Mouse (Mus musculus) stomach, postnatal 0 days (tissue): ENCODE results near the gene Haao. TPM values are rescaled to one million over a fixed set of nuclear protein-coding genes. Genes with fewer than 3 reads are reported as not detected.

Experiments used
- ATAC-seq: fragments of 200-750 bp; cut with Nextera tagmentation; 2 replicates; pipeline ENCODE4 v1.8.0; 2017; ENCODE audit not compliant: low FRiP score, low TSS enrichment
- DNase-seq: peaks from one replicate; pipeline ENCODE4 v3.0.0-alpha.2; 2016; ENCODE audit warnings: low spot score
- H3K27ac ChIP-seq: fragments of 300-500 bp; sonication (generic); replicated peaks from 2 replicates; pipeline ENCODE4 v1.5.1; 2014; ENCODE audit warnings: mild to moderate bottlenecking, control low read depth
- H3K27me3 ChIP-seq: fragments of 300-500 bp; sonication (generic); 2 replicates; pipeline ENCODE4 v1.6.1; 2014; ENCODE audit warnings: low read length; ENCODE audit not compliant: control insufficient read depth, insufficient read depth
- H3K36me3 ChIP-seq: fragments of 300-500 bp; sonication (generic); 2 replicates; pipeline ENCODE4 v1.6.1; 2014; ENCODE audit warnings: low read length, mixed read lengths; ENCODE audit not compliant: control insufficient read depth, insufficient read depth
- H3K4me1 ChIP-seq: fragments of 300-500 bp; sonication (generic); replicated peaks from 2 replicates; pipeline ENCODE4 v1.6.1; 2014; ENCODE audit warnings: antibody characterized with exemption; ENCODE audit not compliant: control insufficient read depth, insufficient read depth
- H3K4me2 ChIP-seq: fragments of 300-500 bp; sonication (generic); replicated peaks from 2 replicates; pipeline ENCODE4 v1.6.1; 2014; ENCODE audit warnings: low read depth, mild to moderate bottlenecking, control low read depth, moderate library complexity
- H3K4me3 ChIP-seq: fragments of 300-500 bp; sonication (generic); 2 replicates; pipeline ENCODE4 v1.5.1; 2014; ENCODE audit warnings: low read depth, low read length, control low read depth
- H3K9ac ChIP-seq: fragments of 300-500 bp; sonication (generic); 2 replicates; pipeline ENCODE4 v1.6.1; 2014; ENCODE audit warnings: mild to moderate bottlenecking, low read length, control low read depth, mixed read lengths
- H3K9me3 ChIP-seq: fragments of 300-500 bp; sonication (generic); 2 replicates; pipeline ENCODE4 v1.6.1; 2016; ENCODE audit warnings: low read length; ENCODE audit not compliant: control insufficient read depth
- CTCF ChIP-seq: IDR thresholded peaks from 2 replicates; pipeline ENCODE4 v1.5.1; 2016; ENCODE audit warnings: antibody characterized with exemption, low read depth, mild to moderate bottlenecking, moderate library complexity
- EP300 ChIP-seq: optimal IDR thresholded peaks from 2 replicates; pipeline ENCODE3; 2016; ENCODE audit warnings: antibody characterized with exemption
- WGBS: fragments of 180-500 bp; shearing (Covaris S2); extraction: QIAGEN DNeasy Blood & Tissue Kit; methylation state at CpG from one replicate; pipeline ENCODE4 v1.1.7; 2014; 5-methylcytosine and 5-hydroxymethylcytosine counted together
- polyA plus RNA-seq: library from polyadenylated mRNA; unstranded; fragments of >200 nt; fragmentation: Nextera tagmentation; extraction: Ambion mirVana; gene quantifications from 2 replicates; pipeline ENCODE4 v1.2.1, GENCODE M21; 2015

The Haao gene
- polyA plus RNA-seq, 1 experiment from 2014 or later = 0.13 TPM

DNA sequence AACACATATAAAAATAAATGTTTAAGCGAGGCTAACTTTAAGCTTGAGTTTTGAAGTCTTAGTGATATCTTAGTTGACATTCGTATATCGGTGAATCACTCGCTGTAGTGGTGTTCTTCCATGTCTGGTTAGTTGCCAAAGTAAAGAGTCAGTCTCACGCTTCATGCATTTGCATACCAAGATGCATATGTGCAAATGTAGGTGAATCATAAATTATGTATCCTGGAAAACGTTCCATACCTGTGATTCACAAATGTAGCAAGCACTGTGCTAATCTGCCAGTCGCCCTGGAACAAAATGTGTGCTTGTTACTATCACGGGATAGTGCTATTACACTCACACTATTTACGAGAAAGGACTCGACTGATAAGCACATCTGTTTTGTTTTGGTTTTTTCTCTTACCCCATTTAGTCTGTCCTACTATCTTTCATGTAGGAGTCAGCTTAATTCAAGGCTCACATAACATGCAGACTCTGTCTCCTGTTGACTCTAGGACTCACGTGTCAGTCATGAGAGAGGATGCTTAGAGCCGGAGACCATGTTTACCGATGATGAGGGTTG, 37.3 kb upstream of the Haao start:
- TF ChIP-seq CTCF = no peak
- TF ChIP-seq EP300 = no peak
- Histone ChIP-seq H3K27ac (no peak overlapping the region), H3K36me3 (no peaks in the 10 kb centered on the region), H3K4me2 (no peak overlapping the region), H3K9ac (no peak overlapping the region), H3K27me3 (no peaks in the 10 kb centered on the region), H3K4me1 (0 out of 2 replicates have a peak, but pooled peaks cover 5% of the 10 kb centered on the region), H3K4me3 (no peak overlapping the region), H3K9me3 (no peaks in the 10 kb centered on the region)
- DNase-seq (no peak), ATAC-seq (no peak)
- 63% methylated on average over 13 of the region's 13 CpGs for WGBS

GRCm38 (mm10) chr17:83882788-83883187, 35.0 kb upstream of the Haao start:
- 0 out of 2 replicates have a peak, but pooled peaks cover 3% of the 10 kb centered on the region for H3K4me1 ChIP-seq
- TF ChIP-seq CTCF = no peak
- TF ChIP-seq EP300 = no peak
- DNase-seq (no peak), ATAC-seq (no peak)
- H3K27me3 ChIP-seq = no peaks in the 10 kb centered on the region
- H3K4me3 ChIP-seq = no peak overlapping the region
- H3K4me2 ChIP-seq = no peak overlapping the region
- 88% methylated on average over 2 of the region's 2 CpGs for WGBS
- H3K36me3 ChIP-seq = no peaks in the 10 kb centered on the region
- no peaks in the 10 kb centered on the region for H3K9me3 ChIP-seq
- H3K27ac ChIP-seq = no peak overlapping the region
- no peak overlapping the region for H3K9ac ChIP-seq

- Histone ChIP-seq H3K9ac (no peak overlapping the region), H3K4me2 (no peak overlapping the region), H3K9me3 (no peaks in the 10 kb centered on the region), H3K36me3 (no peaks in the 10 kb centered on the region), H3K27me3 (no peaks in the 10 kb centered on the region), H3K27ac (no peak overlapping the region), H3K4me3 (no peak overlapping the region), H3K4me1 (no peaks in the 10 kb centered on the region)
- ATAC-seq = no peak
- 83% methylated on average over 3 of the region's 3 CpGs for WGBS
- DNase-seq = no peak
- TF ChIP-seq CTCF (no peak), EP300 (no peak)
Measured at GRCm38 (mm10) chr17:83881071-83881470, 33.3 kb upstream of the Haao start.

- Histone ChIP-seq H3K4me1 (no peaks in the 10 kb centered on the region), H3K9ac (no peak overlapping the region), H3K9me3 (no peaks in the 10 kb centered on the region), H3K4me2 (no peak overlapping the region), H3K4me3 (no peak overlapping the region), H3K27ac (no peak overlapping the region), H3K27me3 (no peaks in the 10 kb centered on the region), H3K36me3 (no peaks in the 10 kb centered on the region)
- DNase-seq (no peak), ATAC-seq (no peak)
- TF ChIP-seq CTCF = no peak
- no peak for TF ChIP-seq EP300
- WGBS = 48% methylated on average over 9 of the region's 9 CpGs
Measured at GRCm38 (mm10) chr17:83880174-83880710, 32.5 kb upstream of the Haao start.

- H3K9me3 ChIP-seq = no peaks in the 10 kb centered on the region
- no peak for ATAC-seq
- DNase-seq = no peak
- no peak for TF ChIP-seq CTCF
- no peak for TF ChIP-seq EP300
- no peak overlapping the region for H3K4me2 ChIP-seq
- no peak overlapping the region for H3K9ac ChIP-seq
- no peak overlapping the region for H3K27ac ChIP-seq
- 89% methylated on average over 6 of the region's 6 CpGs for whole genome bisulfite sequencing
- no peaks in the 10 kb centered on the region for H3K36me3 ChIP-seq
- no peaks in the 10 kb centered on the region for H3K27me3 ChIP-seq
- no peaks in the 10 kb centered on the region for H3K4me1 ChIP-seq
- H3K4me3 ChIP-seq = no peak overlapping the region
Measured at GRCm38 (mm10) chr17:83879631-83880030, 31.9 kb upstream of the Haao start.

DNA sequence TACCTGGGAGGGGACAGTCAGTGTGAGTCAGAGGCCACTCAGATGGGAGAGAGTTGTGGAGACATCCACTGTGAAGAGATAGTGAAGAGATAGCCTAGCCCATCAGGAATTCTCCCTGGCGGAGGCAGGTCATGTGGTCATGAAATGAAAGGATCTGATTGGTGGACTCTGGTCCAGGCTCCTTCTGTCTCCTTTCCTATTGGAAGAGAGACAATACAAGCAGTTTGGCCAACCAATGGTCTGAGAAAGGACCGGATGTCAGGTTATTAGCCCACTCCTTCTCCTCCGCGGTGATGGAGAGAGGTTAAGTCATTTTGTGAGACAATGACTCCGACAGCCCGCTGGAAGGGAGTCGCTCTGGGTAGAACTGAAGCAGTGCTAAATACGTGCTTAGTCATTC, 26.8 kb upstream of the Haao start:
- Histone ChIP-seq H3K9ac (no peak overlapping the region), H3K27ac (no peak overlapping the region), H3K27me3 (no peaks in the 10 kb centered on the region), H3K9me3 (no peaks in the 10 kb centered on the region), H3K4me1 (no peaks in the 10 kb centered on the region), H3K36me3 (no peaks in the 10 kb centered on the region), H3K4me3 (no peak overlapping the region), H3K4me2 (no peak overlapping the region)
- ATAC-seq = no peak
- no peak for DNase-seq
- 83% methylated on average over 8 of the region's 8 CpGs for WGBS
- no peak for TF ChIP-seq EP300
- no peak for TF ChIP-seq CTCF
